Mouse (Mus musculus) cerebellum, adult 2 months (tissue): ENCODE measurements around the gene Vmn1r219. TPM values are rescaled to one million over a fixed set of nuclear protein-coding genes. Genes with fewer than 3 reads are reported as not detected.
"Not testable (repeated sequence)": the region's sequence is repeated elsewhere in the genome, so short reads cannot be mapped to it uniquely, and the experiment has no call there.

Source experiments
- DNase-seq, 2 experiments: peaks; one replicate each; pipeline ENCODE4 v3.0.0; 2021
- H3K27ac ChIP-seq: fragments of 200-500 bp; 2 replicates; pipeline ENCODE4 v1.5.1; 2012; ENCODE audit warnings: low read length, control low read depth, inconsistent platforms; ENCODE audit not compliant: insufficient read depth
- H3K27me3 ChIP-seq: fragments of 200-500 bp; 2 replicates; pipeline ENCODE4 v1.6.1; 2012; ENCODE audit warnings: inconsistent platforms, mild to moderate bottlenecking, low read length, moderate library complexity; ENCODE audit not compliant: control insufficient read depth, insufficient read depth
- H3K4me1 ChIP-seq: fragments of 200-500 bp; 2 replicates; pipeline ENCODE4 v1.6.1; 2011; ENCODE audit warnings: low read length; ENCODE audit not compliant: control insufficient read depth, insufficient read depth
- H3K4me3 ChIP-seq: fragments of 200-500 bp; replicated peaks from 2 replicates; pipeline ENCODE3; 2011; ENCODE audit warnings: mild to moderate bottlenecking, low read depth, low read length, control low read depth; ENCODE audit not compliant: insufficient read depth
- CTCF ChIP-seq: fragments of 200-500 bp; IDR thresholded peaks from 2 replicates; pipeline ENCODE4 v1.5.1; 2011; ENCODE audit warnings: low read depth, mild to moderate bottlenecking, control low read depth, low read length, moderate library complexity, borderline replicate concordance; ENCODE audit not compliant: insufficient read depth
- POLR2A ChIP-seq: fragments of 200-500 bp; IDR thresholded peaks from 2 replicates; pipeline ENCODE4 v1.6.1; 2011; ENCODE audit warnings: low read length, control low read depth, borderline replicate concordance; ENCODE audit not compliant: insufficient read depth
- WGBS: fragments of 180-500 bp; shearing (Covaris S2); methylation state at CpG from one replicate; pipeline ENCODE4 v1.1.7; 2018; 5-methylcytosine and 5-hydroxymethylcytosine counted together
- polyA plus RNA-seq: library from polyadenylated mRNA; depleted of rRNA; stranded (reverse); fragments of >200 nt; gene quantifications from 2 replicates; pipeline ENCODE4 v1.2.3, GENCODE M21; 2012; rRNA removed

The Vmn1r219 gene
- polyA plus RNA-seq, 1 experiment: not detected

DNA sequence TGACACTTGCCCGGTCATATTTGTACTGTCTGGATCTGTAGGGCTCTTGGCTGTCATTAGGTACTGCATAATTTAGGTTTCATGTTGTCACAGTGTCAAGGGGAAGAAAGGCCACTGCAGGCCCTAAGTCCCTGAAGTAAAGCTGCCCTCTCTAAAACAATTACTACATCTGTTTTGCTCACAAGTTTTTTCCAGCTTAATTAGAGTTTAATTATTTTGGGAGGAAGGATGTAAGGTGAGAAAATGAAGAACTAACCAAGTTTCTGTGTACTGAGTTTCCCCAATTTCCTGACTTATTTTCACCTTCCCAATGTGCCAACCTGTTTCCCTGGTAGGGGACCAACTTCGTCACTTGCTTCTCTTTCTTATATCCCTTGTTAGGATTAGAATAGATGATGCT, 28.8 kb downstream of the Vmn1r219 start, which contains the start of gene Vmn1r220:
TSS of gene Vmn1r220 (minus strand) at position 101 of the 400 bp plus-strand sequence.
- Histone ChIP-seq H3K27ac (no peak within 1 kb of the TSS), H3K4me1 (no peaks in the 10 kb centered on the region), H3K27me3 (no peaks in the 10 kb centered on the region), H3K4me3 (no peak within 1 kb of the TSS)
- TF ChIP-seq CTCF (no peak), POLR2A (no peak)
- no peak for DNase-seq
- 84% methylated on average over 2 of the region's 2 CpGs for WGBS

DNA sequence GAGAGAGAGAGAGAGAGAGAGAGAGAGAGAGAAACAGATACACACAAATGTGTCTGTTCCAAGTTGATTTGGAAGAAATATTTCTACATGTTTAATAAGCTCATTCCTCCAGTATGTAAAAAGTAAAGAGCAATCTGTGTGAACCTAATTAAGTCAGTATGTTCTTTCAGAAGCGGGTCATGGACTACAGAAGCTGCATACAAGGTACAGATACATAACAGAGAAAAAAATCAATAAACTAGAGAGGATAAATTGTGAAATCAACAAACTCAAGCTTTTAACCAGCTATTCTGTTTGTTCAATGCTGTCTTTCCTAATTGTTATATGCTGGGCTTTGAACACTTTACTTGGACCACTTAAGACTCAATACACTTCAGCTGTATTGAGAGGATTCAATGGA, 44.8 kb downstream of the Vmn1r219 start:
- not testable (repeated sequence) for H3K4me3 ChIP-seq, H3K27ac ChIP-seq, DNase-seq, H3K27me3 ChIP-seq, H3K4me1 ChIP-seq
- WGBS: 82% methylated on average over 1 of the region's 1 CpGs

DNA sequence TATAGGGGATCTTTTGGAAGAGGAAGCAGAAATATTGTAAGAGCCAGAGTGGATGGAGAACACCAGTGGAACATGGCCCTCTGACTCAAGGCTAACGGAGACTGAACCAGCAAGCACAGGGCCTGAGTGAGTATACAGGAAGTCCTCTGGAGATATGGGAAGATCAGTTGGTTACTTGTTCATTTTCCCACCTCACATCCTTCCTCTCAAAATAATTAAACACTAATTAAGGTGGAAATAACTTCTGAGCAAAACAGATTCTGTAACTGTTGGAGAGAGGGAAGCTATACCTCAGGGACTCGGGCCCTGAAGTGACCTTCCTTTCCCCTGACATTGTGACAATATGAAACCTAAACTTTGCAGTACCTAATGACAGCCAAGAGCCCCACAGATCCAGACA, 54.7 kb downstream of the Vmn1r219 start, which contains the start of gene Vmn1r221:
TSS of gene Vmn1r221 (plus strand) at position 301 of the 400 bp plus-strand sequence.
- H3K4me3 ChIP-seq, H3K27ac ChIP-seq, DNase-seq, H3K27me3 ChIP-seq, H3K4me1 ChIP-seq: not testable (repeated sequence)
- 95% methylated on average over 2 of the region's 2 CpGs for WGBS

Other genes starting within 250 kb of the Vmn1r219 start
- not detected in 2 replicates for gene Vmn1r213, start 151.7 kb upstream of the Vmn1r219 start, polyA plus RNA-seq
- gene Vmn1r214, start 128.9 kb upstream of the Vmn1r219 start, polyA plus RNA-seq: not detected in 2 replicates
- not detected in 2 replicates for gene Vmn1r215, start 91.3 kb upstream of the Vmn1r219 start, polyA plus RNA-seq
- not detected in 2 replicates for gene Vmn1r217, start 41.1 kb upstream of the Vmn1r219 start, polyA plus RNA-seq
- gene Vmn1r218, start 26.2 kb upstream of the Vmn1r219 start, polyA plus RNA-seq: not detected in 2 replicates
- gene Vmn1r220, start 28.7 kb downstream of the Vmn1r219 start, polyA plus RNA-seq: not detected in 2 replicates
- gene Vmn1r221, start 54.8 kb downstream of the Vmn1r219 start, polyA plus RNA-seq: not detected in 2 replicates
- gene Vmn1r222, start 76.6 kb downstream of the Vmn1r219 start, polyA plus RNA-seq: not detected in 2 replicates
- gene Vmn1r223, start 87.8 kb downstream of the Vmn1r219 start, polyA plus RNA-seq: not detected in 2 replicates
- gene Zfp322a, start 209.9 kb downstream of the Vmn1r219 start, polyA plus RNA-seq: 14.6 and 16.0 TPM in 2 replicates